Mouse (Mus musculus) left cerebral cortex, adult 8-10 months (tissue): Measurements from ENCODE around the gene Pde7b. TPM values are rescaled to one million over a fixed set of nuclear protein-coding genes. Genes with fewer than 3 reads are reported as not detected.

Experiments used
- DNase-seq, 2 experiments: peaks; one replicate each; pipeline ENCODE4 v3.0.0; 2022; ENCODE audit warnings: low spot score in 2 of 2
- total RNA-seq, 4 experiments: library from RNA; stranded (reverse); gene quantifications; 2 replicates each; pipeline ENCODE4 v1.2.4; 2022

The Pde7b gene
- 10 to 100 TPM; 72.5 to 93.8 (median 84.2) TPM for total RNA-seq

- DNase-seq, result peak; percentile 73 to 76
Observed at GRCm38 (mm10) chr10:20724906-20725305, at the start of gene Pde7b. Gene Pde7b (minus strand): TSS chr10:20725078.

GRCm38 (mm10) chr10:20772056-20772455, 47.2 kb upstream of the Pde7b start:
- DNase-seq, result no peak

- DNase-seq, result no peak
Observed at GRCm38 (mm10) chr10:20770418-20770888, 45.6 kb upstream of the Pde7b start.

GRCm38 (mm10) chr10:20769557-20770417, 44.9 kb upstream of the Pde7b start:
- no peak for DNase-seq

GRCm38 (mm10) chr10:20764352-20764751, 39.5 kb upstream of the Pde7b start:
- no peak for DNase-seq

GRCm38 (mm10) chr10:20758939-20759338, 34.1 kb upstream of the Pde7b start:
- no peak for DNase-seq

GRCm38 (mm10) chr10:20758259-20758658, 33.4 kb upstream of the Pde7b start:
- DNase-seq, result no peak

GRCm38 (mm10) chr10:20756219-20756618, 31.3 kb upstream of the Pde7b start:
- DNase-seq, result no peak

- DNase-seq, result no peak
Observed at GRCm38 (mm10) chr10:20752883-20753282, 28.0 kb upstream of the Pde7b start.

- DNase-seq, result no peak
Observed at GRCm38 (mm10) chr10:20750642-20751251, 25.9 kb upstream of the Pde7b start.

GRCm38 (mm10) chr10:20748938-20749337, 24.1 kb upstream of the Pde7b start:
- DNase-seq, result no peak

- DNase-seq, result no peak
Observed at GRCm38 (mm10) chr10:20747229-20747628, 22.4 kb upstream of the Pde7b start.

- no peak for DNase-seq
Observed at GRCm38 (mm10) chr10:20739801-20740200, 14.9 kb upstream of the Pde7b start.

GRCm38 (mm10) chr10:20737146-20737545, 12.3 kb upstream of the Pde7b start:
- DNase-seq, result no peak

GRCm38 (mm10) chr10:20735775-20736449, 11.0 kb upstream of the Pde7b start:
- DNase-seq, result no peak

GRCm38 (mm10) chr10:20733576-20733975, 8.7 kb upstream of the Pde7b start:
- DNase-seq, result no peak

GRCm38 (mm10) chr10:20732180-20732579, 7.3 kb upstream of the Pde7b start:
- DNase-seq, result no peak

GRCm38 (mm10) chr10:20730034-20730433, 5.2 kb upstream of the Pde7b start:
- DNase-seq, result no peak

- DNase-seq, result no peak
Observed at GRCm38 (mm10) chr10:20725384-20725983, 606 bp upstream of the Pde7b start.

- no peak for DNase-seq
Observed at GRCm38 (mm10) chr10:20724451-20724850, 427 bp downstream of the Pde7b start.

GRCm38 (mm10) chr10:20723962-20724361, 916 bp downstream of the Pde7b start:
- DNase-seq, result no peak

- no peak for DNase-seq
Observed at GRCm38 (mm10) chr10:20723521-20723915, 1.4 kb downstream of the Pde7b start.
